Mouse (Mus musculus) frontal cortex, postnatal 10 days (tissue): ENCODE measurements around the gene Gm9837.
"Not testable (repeated sequence)": the region's sequence is repeated elsewhere in the genome, so short reads cannot be mapped to it uniquely, and the experiment has no call there.

Source experiments
- DNase-seq, 2 experiments: peaks; one replicate each; pipeline ENCODE4 v3.0.0; 2022; ENCODE audit warnings: low spot score in 2 of 2, mixed read lengths in 1 of 2

Gene Gm9837

DNA sequence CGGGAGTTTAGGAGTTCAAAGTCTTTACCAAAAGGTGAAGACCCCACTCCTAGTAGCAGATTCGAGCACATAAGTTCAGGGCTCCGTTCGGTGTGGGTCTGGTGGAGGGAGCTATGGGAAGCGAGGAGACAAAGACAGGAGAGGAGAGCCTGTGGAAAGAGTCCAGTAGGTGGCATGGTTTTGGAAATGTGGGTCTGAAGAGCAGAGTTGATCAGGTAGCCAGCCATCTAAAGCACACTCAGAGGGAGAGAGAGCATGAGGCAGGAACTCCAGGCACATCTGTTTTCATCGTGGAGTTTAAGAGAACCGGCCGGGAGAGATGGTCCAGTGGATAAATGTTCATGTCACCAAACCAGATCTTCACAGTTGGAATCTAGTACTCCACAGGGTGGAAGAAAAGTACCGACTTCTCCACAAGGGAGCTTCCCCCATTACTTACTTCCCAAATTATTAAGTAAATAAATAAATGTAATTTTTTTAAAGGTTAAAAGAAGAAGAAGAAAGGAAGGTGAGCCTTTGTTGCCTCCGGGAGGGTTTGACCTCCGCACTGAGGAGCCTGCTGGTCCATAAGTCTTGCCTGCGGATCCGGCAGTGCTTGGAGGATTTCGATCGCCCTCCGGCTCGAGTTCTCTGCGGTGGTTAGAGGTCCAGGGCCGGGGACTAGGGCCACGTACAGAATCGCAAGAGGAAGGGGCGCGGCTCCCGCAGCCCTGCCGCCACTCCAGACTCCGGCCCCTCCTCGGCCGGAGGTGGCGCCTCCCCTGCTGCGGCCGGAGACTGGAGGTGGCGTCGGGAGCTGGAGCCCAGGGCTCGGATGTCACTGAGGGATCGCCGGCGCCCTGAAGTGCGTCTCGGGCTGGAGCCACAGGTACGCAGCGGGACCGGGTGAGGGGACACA, 13.6 kb downstream of the Gm9837 start, which contains the start of the genes Gm10447 and Shroom1:
TSS of gene Gm10447 (minus strand) at position 637 of the 898 bp plus-strand sequence.
TSS of gene Shroom1 (plus strand) at position 732 of the 898 bp plus-strand sequence.
- DNase-seq: no peak

DNA sequence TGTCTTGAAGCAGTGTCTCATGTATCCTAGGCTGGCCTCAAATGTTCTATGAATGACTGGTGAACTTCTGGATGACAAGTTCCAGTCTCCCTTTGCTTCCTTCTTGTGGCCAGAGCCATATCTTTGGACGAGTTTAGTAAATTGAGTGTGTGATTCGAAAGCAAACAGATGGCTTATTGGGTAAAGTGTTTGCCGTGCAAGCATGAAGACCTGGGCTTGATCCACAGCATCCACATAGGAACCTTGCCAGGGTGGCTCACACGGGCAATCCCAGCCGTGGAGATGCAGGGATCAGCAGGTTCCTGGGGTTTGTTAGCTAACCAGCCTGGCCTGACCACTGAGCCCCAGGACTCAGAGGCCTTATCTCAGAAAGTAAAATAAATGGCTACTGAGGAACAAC, 17.2 kb downstream of the Gm9837 start:
- DNase-seq: no peak

DNA sequence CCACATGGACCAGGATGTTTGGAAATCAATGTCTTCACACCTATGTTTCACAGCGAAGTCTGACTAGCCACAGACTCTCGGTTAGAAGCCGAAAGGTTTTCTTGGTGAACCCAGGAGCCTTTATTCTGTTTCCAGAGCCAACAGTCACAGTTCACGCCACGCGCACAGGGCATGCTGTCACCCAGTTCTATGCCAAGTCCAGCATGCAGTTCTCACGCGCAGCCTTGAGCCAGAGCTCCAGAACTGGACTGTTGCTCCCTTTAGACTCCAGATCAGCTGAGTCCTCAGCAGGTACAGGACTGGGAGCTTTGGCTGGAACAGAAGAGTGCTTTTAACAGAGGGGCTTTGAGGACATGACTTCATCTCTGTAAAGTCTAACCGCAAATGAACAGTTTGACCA, 17.9 kb downstream of the Gm9837 start:
- DNase-seq: no peak

DNA sequence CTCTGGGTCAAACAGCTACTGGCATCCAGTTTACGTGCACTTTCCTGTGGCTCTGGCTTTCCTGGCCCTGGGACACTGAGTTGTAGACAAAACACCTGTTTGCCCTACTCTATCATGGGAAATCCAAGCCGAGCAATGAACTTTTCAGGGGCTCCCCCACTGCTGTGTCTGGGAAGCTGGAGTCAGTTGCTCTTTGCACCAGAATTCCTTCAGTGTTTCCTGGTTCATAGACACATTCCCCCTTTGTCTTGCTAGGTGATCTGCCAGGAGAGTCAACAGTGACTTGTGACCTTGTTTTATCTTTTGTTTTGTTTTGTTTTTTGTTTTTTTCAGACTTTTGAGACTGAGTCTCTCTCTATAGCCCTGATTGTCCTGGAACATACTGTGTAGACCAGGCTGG, 18.9 kb downstream of the Gm9837 start:
- no peak for DNase-seq

DNA sequence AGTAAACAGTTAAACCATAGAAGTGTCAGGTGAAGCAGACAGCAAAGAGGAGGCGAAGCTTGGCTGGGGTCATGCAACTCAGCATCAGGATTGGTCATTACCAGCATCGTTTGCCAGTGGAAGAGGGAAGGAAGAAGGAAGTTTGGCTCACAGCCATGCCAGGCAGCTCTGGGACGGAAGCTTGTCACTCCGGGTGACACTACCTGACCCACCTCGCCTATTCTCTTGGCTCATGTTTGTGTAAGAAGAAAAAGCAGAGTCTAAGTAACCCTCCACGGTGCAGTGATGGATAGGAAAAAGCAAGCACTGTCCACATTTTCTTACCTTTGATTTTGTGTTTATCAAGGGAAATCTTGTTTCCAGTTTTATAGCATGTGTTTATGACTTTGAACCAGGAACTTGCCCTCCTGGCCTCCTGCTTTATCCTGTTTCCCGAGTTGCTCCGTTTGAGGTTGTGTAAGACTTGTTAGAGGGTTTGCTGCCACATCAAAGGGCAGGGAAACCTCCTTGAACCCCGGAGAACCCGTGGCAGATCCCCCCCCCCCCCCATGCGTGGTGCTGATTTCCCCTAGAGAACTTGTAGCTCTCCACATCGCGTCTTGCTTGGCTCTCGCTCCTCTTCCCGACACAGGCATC, 20.1 kb downstream of the Gm9837 start:
- no peak for DNase-seq

DNA sequence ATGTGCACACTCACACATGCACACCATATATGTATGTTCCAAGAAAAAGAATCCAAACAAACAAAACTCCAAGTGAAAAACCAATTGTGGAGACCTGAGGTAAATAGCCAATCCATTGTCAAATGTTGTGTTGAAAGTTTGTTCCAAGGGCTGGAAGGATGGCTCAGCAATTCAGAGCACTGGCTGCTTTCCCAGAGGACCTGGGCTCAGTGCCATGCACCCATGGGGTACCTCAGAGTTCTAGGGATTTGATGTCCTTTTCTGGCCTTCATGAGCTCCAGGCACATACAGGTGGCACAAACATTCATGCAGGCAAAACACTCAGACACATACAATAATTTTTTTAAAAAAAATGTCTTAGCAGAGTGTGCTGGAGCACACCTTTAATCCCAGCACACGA, 21.8 kb downstream of the Gm9837 start:
- no peak for DNase-seq

DNA sequence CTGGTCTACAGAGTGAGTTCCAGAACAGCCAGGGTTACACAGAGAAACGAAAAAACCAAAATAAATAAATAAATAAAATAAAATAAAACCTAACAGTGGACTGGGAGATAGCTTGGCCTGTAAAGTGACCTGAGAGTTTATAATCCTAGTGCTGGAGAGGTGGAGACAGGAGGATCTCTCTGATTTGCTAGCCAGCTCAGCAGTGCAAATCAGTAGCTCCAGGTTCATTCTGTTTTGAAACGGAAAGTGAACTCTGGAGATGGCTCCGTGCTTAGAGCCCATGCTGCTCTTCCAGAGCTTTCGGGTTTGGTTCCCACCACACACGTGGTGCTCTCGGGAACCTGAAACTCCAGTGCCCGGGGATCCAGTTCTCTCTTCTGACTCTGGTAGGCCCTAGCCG, 22.3 kb downstream of the Gm9837 start:
- DNase-seq: no peak

DNA sequence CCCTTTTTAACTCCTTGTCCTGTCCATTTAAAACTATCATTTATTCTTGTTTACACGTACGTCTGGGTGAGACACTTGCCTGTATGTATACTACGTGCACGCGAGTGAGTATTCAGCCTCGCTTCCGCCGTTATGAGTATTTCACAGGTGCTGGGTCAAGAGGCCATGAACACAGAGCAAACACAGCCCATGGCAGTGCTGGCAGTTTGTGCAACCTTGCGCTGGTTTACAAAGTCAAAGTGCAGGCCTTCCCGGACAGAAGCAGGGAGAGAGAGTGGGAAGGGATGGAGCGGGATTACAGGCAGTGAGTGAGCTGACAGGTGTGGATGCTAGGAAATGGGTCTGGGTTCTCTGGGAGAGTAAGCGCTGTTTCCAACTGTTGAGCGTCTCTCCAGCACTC, 24.1 kb downstream of the Gm9837 start:
- DNase-seq: no peak

DNA sequence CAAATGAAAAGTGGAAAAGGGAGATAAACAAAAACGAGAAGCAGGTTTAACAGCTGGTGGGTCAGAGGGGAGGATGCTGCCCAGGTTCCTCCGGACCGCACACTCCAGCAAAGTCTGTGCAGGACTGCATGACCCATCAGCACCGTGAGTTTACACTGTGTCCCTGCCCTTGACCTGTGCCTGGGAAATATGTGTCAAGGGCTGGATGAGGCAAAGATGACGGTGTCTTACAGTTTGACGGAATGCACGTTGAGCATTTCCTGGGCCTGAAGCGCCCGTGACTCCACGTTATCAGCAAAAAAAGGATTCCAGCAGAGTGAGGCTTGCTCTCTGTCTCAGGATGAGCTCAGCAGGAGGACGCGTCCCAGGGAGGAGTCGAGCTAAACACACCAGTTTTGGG, 24.7 kb downstream of the Gm9837 start:
- no peak for DNase-seq

DNA sequence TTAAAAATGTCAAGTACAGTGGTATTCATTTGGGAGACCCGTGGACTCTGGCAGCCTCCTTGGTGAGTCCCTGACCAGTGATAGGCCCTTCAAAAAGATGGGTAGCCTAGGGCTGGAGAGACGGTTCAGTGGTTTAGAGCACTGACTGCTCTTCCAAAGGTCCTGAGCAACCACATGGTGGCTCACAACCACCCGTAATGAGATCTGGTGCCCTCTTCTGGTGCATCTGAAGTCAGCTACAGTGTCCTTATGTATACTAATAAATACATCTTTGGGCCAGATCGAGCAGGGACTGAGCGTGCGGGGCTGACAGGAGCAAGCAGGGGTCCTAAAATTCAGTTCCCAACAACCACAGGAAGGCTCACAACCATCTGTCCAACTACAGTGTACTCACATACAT, 26.4 kb downstream of the Gm9837 start:
- DNase-seq: no peak

DNA sequence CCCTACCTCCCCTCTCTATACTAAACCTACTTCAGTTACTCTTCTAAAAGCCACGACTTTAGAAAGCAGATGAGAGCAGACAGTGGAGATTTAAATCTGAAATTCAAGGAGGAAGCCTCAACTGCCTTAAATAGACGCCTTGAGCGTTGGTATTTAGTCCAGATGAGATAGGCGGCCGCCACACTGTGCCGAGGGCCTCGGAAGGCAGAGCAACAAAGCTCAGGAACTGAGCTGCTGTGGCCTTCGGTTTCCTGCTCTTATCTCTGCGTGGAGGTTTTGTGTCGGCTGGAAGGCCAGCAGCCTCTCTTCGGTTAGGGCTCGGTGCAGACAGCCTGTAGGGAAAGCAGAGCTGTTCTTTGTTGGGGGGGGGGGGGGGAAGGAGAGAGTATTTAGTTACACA, 28.4 kb downstream of the Gm9837 start:
- no peak for DNase-seq

DNA sequence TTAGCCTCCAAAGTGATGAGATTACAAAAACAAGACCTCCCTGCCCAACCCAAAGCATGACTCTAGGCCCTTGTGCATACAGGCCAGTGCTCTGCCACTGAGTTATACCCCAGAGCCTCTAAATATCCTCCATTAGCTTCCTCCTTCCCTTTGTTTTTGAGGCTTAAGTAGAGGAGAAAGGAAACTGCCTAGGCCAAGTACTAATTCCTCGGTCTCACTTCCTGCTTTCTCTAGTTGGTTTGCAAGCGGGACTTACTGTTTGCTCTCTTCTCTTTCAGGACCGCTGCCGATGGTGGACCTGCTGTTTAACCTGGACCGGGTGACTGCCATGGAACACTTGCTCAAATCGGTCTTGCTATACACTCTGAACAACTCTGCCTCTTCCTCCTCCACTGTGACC, 33.9 kb downstream of the Gm9837 start:
- no peak for DNase-seq

DNA sequence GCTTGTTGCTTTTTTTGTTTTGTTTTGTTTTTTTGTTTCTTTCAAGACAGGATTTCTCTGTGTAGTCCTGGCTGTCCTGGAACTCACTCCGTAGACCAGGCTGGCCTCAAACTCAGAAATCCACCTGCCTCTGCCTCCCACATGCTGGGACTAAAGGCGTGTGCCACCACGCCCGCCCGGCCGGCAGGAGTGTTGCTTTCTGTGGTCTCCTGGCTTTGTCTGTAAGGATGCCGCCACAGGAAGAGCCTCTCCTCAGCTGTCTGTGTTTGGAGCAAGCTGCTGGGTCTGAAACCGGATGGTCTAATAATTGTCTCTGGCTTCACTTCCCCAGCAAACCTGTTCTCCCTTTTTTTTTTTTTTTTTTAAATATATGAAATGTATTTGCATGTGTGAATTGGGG, 34.8 kb downstream of the Gm9837 start:
- no peak for DNase-seq

DNA sequence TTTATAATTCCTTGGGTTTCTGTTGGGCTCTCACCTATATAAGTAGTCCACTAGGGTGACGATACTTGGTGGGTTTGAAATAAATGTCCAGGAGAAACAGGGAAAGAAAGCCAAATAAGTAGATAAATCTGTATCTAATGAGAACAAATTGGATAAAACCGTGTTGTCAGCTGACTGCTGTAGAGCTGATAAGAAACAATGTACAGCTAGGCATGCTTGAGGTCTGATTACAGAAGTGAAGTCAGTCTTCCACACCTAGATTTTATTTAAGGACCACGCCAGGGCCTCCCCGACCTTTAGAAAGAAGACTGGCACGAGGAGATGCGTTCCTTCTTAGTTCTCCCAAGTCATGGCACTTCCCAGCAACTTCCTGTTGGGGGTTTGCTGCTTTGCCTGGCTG, 37.2 kb downstream of the Gm9837 start:
- no peak for DNase-seq

DNA sequence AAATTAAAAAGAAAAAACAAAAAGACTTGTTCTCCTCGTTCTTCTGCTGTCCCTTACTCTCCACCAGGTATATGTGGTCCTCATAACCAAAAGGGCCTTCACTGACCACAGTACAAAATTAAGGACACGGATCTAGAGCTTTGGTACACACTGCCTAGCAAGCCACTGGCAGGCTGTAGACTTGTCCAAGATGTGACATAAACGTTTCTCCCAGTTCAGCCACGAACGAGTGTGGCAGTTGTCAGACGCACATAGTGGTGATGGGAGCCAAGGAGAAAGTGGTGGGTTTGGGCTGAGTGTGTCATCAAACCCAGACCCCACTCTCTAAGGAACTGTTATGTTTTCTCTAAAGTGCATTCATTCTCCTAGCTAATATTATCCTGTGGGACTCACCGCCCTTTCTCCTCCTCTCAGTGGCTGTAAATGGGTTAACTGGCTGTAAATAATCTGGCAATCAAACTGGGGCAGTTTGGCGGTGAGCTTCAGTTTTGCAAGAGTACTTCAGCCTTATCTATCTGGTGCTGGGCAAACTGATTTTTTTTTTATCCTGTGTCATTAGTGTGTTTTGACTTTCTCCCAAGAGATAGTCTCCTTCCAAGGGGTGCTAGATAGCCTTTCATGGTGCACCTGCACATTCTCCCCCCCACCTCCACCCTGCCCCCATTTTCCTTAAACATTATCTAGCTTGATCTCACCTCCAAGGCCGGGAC, 38.8 kb downstream of the Gm9837 start:
- no peak for DNase-seq

DNA sequence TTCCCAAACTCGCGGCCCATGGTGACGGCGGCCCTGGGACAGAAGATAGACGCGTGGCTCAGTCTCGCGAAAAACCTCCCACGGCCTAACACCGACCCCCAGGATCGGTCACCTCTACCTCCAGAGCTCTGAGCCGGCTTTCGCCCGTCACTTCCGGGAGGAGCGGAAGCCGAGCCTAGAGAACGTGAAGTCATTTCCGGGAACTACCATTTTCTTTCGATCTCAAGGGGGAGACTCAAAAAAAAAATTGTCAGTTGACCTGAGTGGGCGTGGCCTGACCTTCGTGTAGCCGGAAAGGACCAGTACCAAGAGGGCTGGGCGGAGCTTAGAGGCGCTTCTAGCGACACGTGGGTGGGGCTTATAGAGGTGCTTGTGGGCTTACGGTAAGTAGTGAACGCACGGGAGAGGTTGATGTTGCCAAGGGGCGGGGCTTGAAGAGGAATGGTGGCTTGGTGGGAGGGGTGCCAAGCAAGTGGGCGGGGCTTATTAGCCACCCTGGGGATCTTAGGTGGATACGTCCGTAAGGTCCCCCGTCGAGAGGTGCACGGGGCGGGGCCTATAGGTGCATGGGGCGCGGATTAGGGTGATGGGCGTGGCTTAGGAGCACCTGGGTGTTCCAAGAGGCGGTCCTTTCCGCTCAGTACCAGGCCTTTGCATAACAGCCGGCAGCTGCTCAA, 39.5 kb downstream of the Gm9837 start, which contains the start of the genes Uqcrq and Gdf9:
TSS of gene Uqcrq (minus strand) at position 162 of the 677 bp plus-strand sequence.
TSS of gene Gdf9 (plus strand) at position 354 of the 677 bp plus-strand sequence.
- DNase-seq: peak; percentile 98 to 100

DNA sequence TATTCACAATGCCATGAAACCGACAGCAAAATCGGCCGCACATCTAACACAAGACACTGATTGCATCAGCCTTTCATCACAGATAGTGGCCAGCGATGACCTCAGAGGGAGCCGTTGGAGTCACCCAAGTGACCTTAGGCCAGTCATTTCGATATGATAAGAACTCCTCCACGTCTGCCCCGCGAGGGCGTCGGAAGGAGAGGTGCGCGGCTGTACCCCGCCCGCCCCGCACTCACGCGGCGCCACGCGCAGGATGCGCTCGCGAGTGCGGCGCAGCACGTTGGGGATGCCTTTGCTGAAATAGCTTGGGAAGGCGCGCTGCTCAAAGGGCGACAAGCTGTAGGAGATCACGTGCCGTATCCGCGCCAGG, 40.0 kb downstream of the Gm9837 start:
- DNase-seq: no peak

DNA sequence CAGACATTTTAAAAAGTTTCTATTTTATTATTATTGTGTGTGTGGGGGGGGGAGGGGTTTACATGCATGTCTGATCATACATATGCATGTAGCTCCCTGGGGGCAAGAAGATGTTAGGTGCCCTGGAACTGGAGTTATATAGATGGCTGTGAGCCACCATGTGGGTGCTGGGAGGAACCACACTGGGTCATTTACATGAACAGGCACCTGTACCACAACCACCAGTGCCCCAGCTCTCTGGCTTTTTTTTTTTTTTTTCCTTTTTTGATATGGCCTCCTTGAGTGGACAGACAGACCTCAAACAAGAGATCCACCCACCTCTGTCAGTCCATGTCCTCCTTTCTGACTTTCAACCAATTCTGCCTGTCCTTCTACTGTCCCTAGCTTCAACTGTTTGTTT, 41.1 kb downstream of the Gm9837 start:
- no peak for DNase-seq

DNA sequence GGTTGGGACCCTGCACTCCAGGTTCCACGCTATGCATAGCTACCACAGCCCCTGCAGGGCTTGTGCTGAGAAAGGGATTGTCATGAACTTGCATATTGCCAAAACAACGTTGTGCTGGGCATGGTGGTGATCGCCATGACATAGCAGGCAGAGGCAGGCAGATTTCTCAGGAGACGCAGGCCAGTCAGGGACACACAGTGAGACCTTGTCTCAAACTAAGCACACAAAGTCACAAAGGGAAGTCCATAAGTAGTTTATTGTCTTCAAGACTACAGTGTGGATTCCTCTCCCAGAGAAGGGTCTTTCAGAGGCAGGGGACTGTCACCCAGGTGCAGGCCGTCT, 41.6 kb downstream of the Gm9837 start:
- no peak for DNase-seq

DNA sequence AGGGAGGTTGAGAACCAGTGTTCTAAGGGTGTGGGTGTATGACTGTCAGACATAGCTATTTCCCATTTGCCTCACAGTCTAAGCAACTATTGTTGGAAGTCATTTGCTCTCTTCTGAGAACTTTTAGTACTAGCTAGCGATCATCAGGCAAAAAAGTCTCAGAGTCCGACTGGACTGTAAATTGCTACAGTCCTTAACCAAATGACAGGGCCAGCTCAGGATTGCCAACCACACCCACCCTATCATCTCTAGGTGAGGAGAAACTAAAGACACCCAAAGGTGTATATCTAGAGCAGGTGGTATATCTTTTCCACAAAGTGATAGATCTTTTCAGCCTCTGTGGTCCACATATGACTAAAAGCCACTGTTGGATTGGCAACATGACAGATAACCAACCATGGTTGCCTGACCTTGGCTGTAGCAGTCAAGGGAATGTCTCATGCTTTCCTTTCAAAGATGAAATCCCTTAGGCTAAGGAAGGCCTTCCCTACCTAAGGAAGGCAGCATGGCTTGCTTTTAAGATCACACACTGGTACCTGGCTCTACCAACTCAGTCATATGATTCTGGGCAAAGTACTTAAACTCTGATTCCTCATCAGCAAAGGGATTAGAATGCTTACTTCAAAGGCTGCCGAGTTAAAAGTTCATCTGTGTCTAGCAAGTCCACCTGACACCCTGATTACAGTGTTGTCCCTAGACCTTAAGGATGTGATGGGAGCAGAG, 42.1 kb downstream of the Gm9837 start:
- no peak for DNase-seq

DNA sequence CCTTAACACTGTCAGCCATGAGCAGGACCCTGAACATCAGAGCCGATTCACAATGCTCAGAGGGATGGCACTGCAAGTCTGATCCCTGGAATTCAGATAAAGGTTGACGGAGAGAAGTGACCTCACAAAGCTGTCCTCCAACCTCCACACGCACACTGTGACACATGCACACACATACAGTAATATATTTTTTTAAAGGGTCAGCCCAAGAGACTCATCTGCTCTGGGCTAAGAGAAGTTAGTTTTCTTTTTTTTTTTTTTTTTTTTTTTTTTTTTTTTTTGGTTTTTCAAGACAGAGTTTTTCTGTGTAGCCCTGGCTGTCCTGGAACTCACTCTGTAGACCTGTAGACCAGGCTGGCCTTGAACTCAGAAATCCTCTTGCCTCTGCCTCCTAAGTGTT, 43.4 kb downstream of the Gm9837 start:
- DNase-seq: not testable (repeated sequence)
